Mouse (Mus musculus) liver, embryonic 13.5 days (tissue): ENCODE data around the gene Efna3. TPM values are rescaled to one million over a fixed set of nuclear protein-coding genes. Genes with fewer than 3 reads are reported as not detected.
A peak's percentile ranks its signal among the peaks of the same experiment; 100 is the strongest.

ENCODE experiments used
- ATAC-seq: fragments of 200-750 bp; cut with Nextera tagmentation; 2 replicates; pipeline ENCODE4 v1.8.0; 2017; ENCODE audit warnings: low read depth, mild to moderate bottlenecking, moderate number of reproducible peaks, moderate library complexity
- DNase-seq: peaks from one replicate; pipeline ENCODE4 v3.0.0; 2022
- H3K27ac ChIP-seq: fragments of 300-500 bp; sonication (generic); 2 replicates; pipeline ENCODE4 v1.5.1; 2015; ENCODE audit warnings: moderate library complexity, mild to moderate bottlenecking, inconsistent platforms
- H3K27me3 ChIP-seq: fragments of 300-500 bp; sonication (generic); 2 replicates; pipeline ENCODE4 v1.6.1; 2015; ENCODE audit warnings: mild to moderate bottlenecking, inconsistent platforms
- H3K36me3 ChIP-seq: fragments of 300-500 bp; sonication (generic); 2 replicates; pipeline ENCODE4 v1.6.1; 2015; ENCODE audit warnings: mild to moderate bottlenecking, inconsistent platforms
- H3K4me1 ChIP-seq: fragments of 300-500 bp; sonication (generic); replicated peaks from 2 replicates; pipeline ENCODE4 v1.6.1; 2015; ENCODE audit warnings: inconsistent platforms
- H3K4me2 ChIP-seq: fragments of 300-500 bp; sonication (generic); 2 replicates; pipeline ENCODE4 v1.6.1; 2015; ENCODE audit warnings: inconsistent platforms, mild to moderate bottlenecking, moderate library complexity
- H3K4me3 ChIP-seq: fragments of 300-500 bp; sonication (generic); replicated peaks from 2 replicates; pipeline ENCODE4 v1.5.1; 2015; ENCODE audit warnings: mild to moderate bottlenecking, inconsistent platforms
- H3K9ac ChIP-seq: fragments of 300-500 bp; sonication (generic); 2 replicates; pipeline ENCODE4 v1.6.1; 2015; ENCODE audit warnings: mild to moderate bottlenecking, inconsistent platforms
- H3K9me3 ChIP-seq: fragments of 300-500 bp; sonication (generic); replicated peaks from 2 replicates; pipeline ENCODE4 v1.6.1; 2016; ENCODE audit warnings: inconsistent platforms
- WGBS: fragments of 180-500 bp; shearing (Covaris S2); methylation state at CpG from one replicate; pipeline ENCODE4 v1.1.7; 2015; ENCODE audit not compliant: insufficient replicate concordance; 5-methylcytosine and 5-hydroxymethylcytosine counted together
- polyA plus RNA-seq: library from polyadenylated mRNA; unstranded; fragments of >200 nt; fragmentation: Nextera tagmentation; extraction: Ambion mirVana; gene quantifications from 2 replicates; pipeline ENCODE4 v1.2.1, GENCODE M21; 2015

Efna3 gene
- polyA plus RNA-seq: 0.32 and 0.41 TPM in 2 replicates

GRCm38 (mm10) chr3:89322514-89323165 lies at the start of gene Efna3:
Gene Efna3 (minus strand): TSS chr3:89322965.
- Histone ChIP-seq H3K4me3 (peak within 1 kb of the TSS; percentile 47), H3K27ac (no peak within 1 kb of the TSS), H3K9me3 (no peaks in the 10 kb centered on the region), H3K4me1 (peaks cover 43% of the 10 kb centered on the region), H3K27me3 (peaks cover 96% of the 10 kb centered on the region), H3K4me2 (peak within 1 kb of the TSS; percentile 66), H3K9ac (peak within 1 kb of the TSS; percentile 31), H3K36me3 (no peaks in the 10 kb centered on the region)
- ATAC-seq (peak; percentile 27; the same call in 1 of the 2 replicates), DNase-seq (no peak)
- 2% methylated on average over 53 of the region's 53 CpGs for WGBS

- no peak overlapping the region for H3K9ac ChIP-seq
Observed at GRCm38 (mm10) chr3:89367338-89367737, 44.6 kb upstream of the Efna3 start.

GRCm38 (mm10) chr3:89365486-89366414 lies 43.0 kb upstream of the Efna3 start:
- no peak for ATAC-seq
- no peak overlapping the region for H3K9ac ChIP-seq
- H3K27me3 ChIP-seq: no peaks in the 10 kb centered on the region
- no peak overlapping the region for H3K4me2 ChIP-seq
- 58% methylated on average over 20 of the region's 20 CpGs for WGBS
- no peak for DNase-seq
- no peak overlapping the region for H3K4me3 ChIP-seq
- no peak overlapping the region for H3K27ac ChIP-seq
- no peaks in the 10 kb centered on the region for H3K4me1 ChIP-seq
- no peaks in the 10 kb centered on the region for H3K36me3 ChIP-seq
- H3K9me3 ChIP-seq: no peaks in the 10 kb centered on the region

More at GRCm38 (mm10) chr3:89367338-89367737, 44.6 kb upstream of the Efna3 start:
- Histone ChIP-seq H3K27me3 (no peaks in the 10 kb centered on the region), H3K4me2 (no peak overlapping the region), H3K9me3 (no peaks in the 10 kb centered on the region), H3K4me3 (no peak overlapping the region), H3K4me1 (no peaks in the 10 kb centered on the region), H3K36me3 (no peaks in the 10 kb centered on the region), H3K27ac (no peak overlapping the region)
- WGBS: 58% methylated on average over 11 of the region's 11 CpGs
- ATAC-seq (no peak), DNase-seq (no peak)

- Histone ChIP-seq H3K4me2 (no peak within 1 kb of the TSS), H3K27ac (no peak within 1 kb of the TSS), H3K4me3 (no peak within 1 kb of the TSS), H3K9me3 (no peaks in the 10 kb centered on the region), H3K36me3 (no peaks in the 10 kb centered on the region), H3K9ac (no peak within 1 kb of the TSS), H3K4me1 (no peaks in the 10 kb centered on the region), H3K27me3 (no peaks in the 10 kb centered on the region)
- no peak for ATAC-seq
- no peak for DNase-seq
- 81% methylated on average over 11 of the region's 11 CpGs for WGBS
Observed at GRCm38 (mm10) chr3:89365153-89365485, 42.4 kb upstream of the Efna3 start, which contains the start of gene Dcst1. Gene Dcst1 (minus strand): TSS chr3:89365253.

GRCm38 (mm10) chr3:89364631-89365030 lies 41.9 kb upstream of the Efna3 start:
- Histone ChIP-seq H3K4me2 (no peak overlapping the region), H3K36me3 (no peaks in the 10 kb centered on the region), H3K9ac (no peak overlapping the region), H3K27me3 (no peaks in the 10 kb centered on the region), H3K4me1 (no peaks in the 10 kb centered on the region), H3K9me3 (no peaks in the 10 kb centered on the region), H3K27ac (no peak overlapping the region), H3K4me3 (no peak overlapping the region)
- WGBS: 63% methylated on average over 8 of the region's 8 CpGs
- ATAC-seq: no peak
- DNase-seq: no peak

- Histone ChIP-seq H3K9me3 (no peaks in the 10 kb centered on the region), H3K4me1 (no peaks in the 10 kb centered on the region), H3K27me3 (peaks cover 8% of the 10 kb centered on the region; the same call in 1 of the 2 replicates), H3K9ac (no peak within 1 kb of the TSS), H3K27ac (no peak within 1 kb of the TSS), H3K4me2 (no peak within 1 kb of the TSS), H3K4me3 (no peak within 1 kb of the TSS), H3K36me3 (no peaks in the 10 kb centered on the region)
- ATAC-seq: no peak
- DNase-seq: no peak
- WGBS: 72% methylated on average over 7 of the region's 7 CpGs
Observed at GRCm38 (mm10) chr3:89361675-89362074, 38.9 kb upstream of the Efna3 start, which contains the start of gene Dcst2. Gene Dcst2 (plus strand): TSS chr3:89361975.

GRCm38 (mm10) chr3:89360237-89360636 lies 37.5 kb upstream of the Efna3 start:
- Histone ChIP-seq H3K36me3 (no peaks in the 10 kb centered on the region), H3K4me1 (peaks cover 3% of the 10 kb centered on the region; the same call in 1 of the 2 replicates), H3K27me3 (peaks cover 14% of the 10 kb centered on the region), H3K4me2 (no peak overlapping the region), H3K27ac (no peak overlapping the region), H3K4me3 (no peak overlapping the region), H3K9me3 (no peaks in the 10 kb centered on the region), H3K9ac (no peak overlapping the region)
- DNase-seq: no peak
- 30% methylated on average over 3 of the region's 3 CpGs for WGBS
- ATAC-seq: no peak

GRCm38 (mm10) chr3:89359630-89360029 lies 36.9 kb upstream of the Efna3 start:
- H3K9ac ChIP-seq: no peak overlapping the region
- no peak overlapping the region for H3K4me2 ChIP-seq
- ATAC-seq: no peak
- DNase-seq: no peak
- 54% methylated on average over 6 of the region's 6 CpGs for WGBS
- no peaks in the 10 kb centered on the region for H3K36me3 ChIP-seq
- peaks cover 5% of the 10 kb centered on the region; the same call in 1 of the 2 replicates for H3K4me1 ChIP-seq
- no peaks in the 10 kb centered on the region for H3K9me3 ChIP-seq
- H3K4me3 ChIP-seq: no peak overlapping the region
- H3K27me3 ChIP-seq: peaks cover 14% of the 10 kb centered on the region
- H3K27ac ChIP-seq: no peak overlapping the region

GRCm38 (mm10) chr3:89356029-89356428 lies 33.3 kb upstream of the Efna3 start:
- no peak overlapping the region for H3K27ac ChIP-seq
- H3K4me3 ChIP-seq: no peak overlapping the region
- WGBS: 51% methylated on average over 9 of the region's 9 CpGs
- peaks cover 46% of the 10 kb centered on the region for H3K27me3 ChIP-seq
- DNase-seq (no peak), ATAC-seq (no peak)
- H3K4me2 ChIP-seq: no peak overlapping the region
- H3K4me1 ChIP-seq: peaks cover 9% of the 10 kb centered on the region; the same call in 1 of the 2 replicates
- H3K9me3 ChIP-seq: no peaks in the 10 kb centered on the region
- H3K36me3 ChIP-seq: no peaks in the 10 kb centered on the region
- H3K9ac ChIP-seq: no peak overlapping the region

- no peak overlapping the region for H3K27ac ChIP-seq
- no peaks in the 10 kb centered on the region for H3K9me3 ChIP-seq
- no peak for DNase-seq
- no peak for ATAC-seq
- H3K4me3 ChIP-seq: no peak overlapping the region
- H3K27me3 ChIP-seq: peaks cover 49% of the 10 kb centered on the region
- H3K4me2 ChIP-seq: no peak overlapping the region
- H3K4me1 ChIP-seq: peaks cover 9% of the 10 kb centered on the region
- H3K9ac ChIP-seq: no peak overlapping the region
- 53% methylated on average over 6 of the region's 6 CpGs for WGBS
- H3K36me3 ChIP-seq: no peaks in the 10 kb centered on the region
Observed at GRCm38 (mm10) chr3:89355512-89355902, 32.7 kb upstream of the Efna3 start.

- Histone ChIP-seq H3K27me3 (peaks cover 54% of the 10 kb centered on the region), H3K9ac (no peak overlapping the region), H3K4me1 (peaks cover 15% of the 10 kb centered on the region), H3K4me2 (no peak overlapping the region), H3K27ac (no peak overlapping the region), H3K4me3 (no peak overlapping the region), H3K9me3 (no peaks in the 10 kb centered on the region), H3K36me3 (no peaks in the 10 kb centered on the region)
- WGBS: 13% methylated on average over 5 of the region's 5 CpGs
- ATAC-seq: 0 out of 2 replicates have a peak, but pooled peaks have one; percentile 20
- peak; percentile 55 for DNase-seq
Observed at GRCm38 (mm10) chr3:89354816-89355511, 32.2 kb upstream of the Efna3 start.
